Mouse (Mus musculus) limb, embryonic 11.5 days (tissue): ENCODE results near the gene Gm10799. TPM values are rescaled to one million over a fixed set of nuclear protein-coding genes. Genes with fewer than 3 reads are reported as not detected.

Experiments used
- ATAC-seq: fragments of 200-750 bp; cut with Nextera tagmentation; 2 replicates; pipeline ENCODE4 v1.8.0; 2017; ENCODE audit warnings: low read depth; ENCODE audit not compliant: insufficient number of reproducible peaks, low FRiP score, low TSS enrichment
- DNase-seq: peaks from one replicate; pipeline ENCODE4 v3.0.0-alpha.2; 2015; ENCODE audit warnings: low spot score
- H3K27ac ChIP-seq: fragments of 300-500 bp; sonication (generic); replicated peaks from 2 replicates; pipeline ENCODE4 v1.5.1; 2014; ENCODE audit warnings: low read depth, mild to moderate bottlenecking, low read length
- H3K27me3 ChIP-seq: fragments of 300-500 bp; sonication (generic); 2 replicates; pipeline ENCODE4 v1.6.1; 2014; ENCODE audit warnings: mild to moderate bottlenecking, low read length, mixed read lengths; ENCODE audit not compliant: control insufficient read depth, insufficient read depth
- H3K36me3 ChIP-seq: fragments of 300-500 bp; sonication (generic); 2 replicates; pipeline ENCODE4 v1.6.1; 2014; ENCODE audit warnings: mild to moderate bottlenecking, low read length, moderate library complexity, mixed read lengths; ENCODE audit not compliant: control insufficient read depth, insufficient read depth
- H3K4me1 ChIP-seq: fragments of 300-500 bp; sonication (generic); 2 replicates; pipeline ENCODE4 v1.6.1; 2014; ENCODE audit warnings: low read length, mixed read lengths; ENCODE audit not compliant: control insufficient read depth, insufficient read depth
- H3K4me2 ChIP-seq: fragments of 300-500 bp; sonication (generic); 2 replicates; pipeline ENCODE4 v1.6.1; 2014; ENCODE audit warnings: low read depth, mild to moderate bottlenecking, moderate library complexity; ENCODE audit not compliant: severe bottlenecking
- H3K4me3 ChIP-seq: fragments of 300-500 bp; sonication (generic); 2 replicates; pipeline ENCODE4 v1.5.1; 2014; ENCODE audit warnings: low read depth, low read length
- H3K9ac ChIP-seq: fragments of 300-500 bp; sonication (generic); 2 replicates; pipeline ENCODE4 v1.6.1; 2014; ENCODE audit warnings: mild to moderate bottlenecking, low read length
- H3K9me3 ChIP-seq: fragments of 300-500 bp; sonication (generic); 2 replicates; pipeline ENCODE4 v1.6.1; 2016; ENCODE audit warnings: low read length; ENCODE audit not compliant: control insufficient read depth
- WGBS: fragments of 180-500 bp; shearing (Covaris S2); extraction: QIAGEN DNeasy Blood & Tissue Kit; methylation state at CpG from one replicate; pipeline ENCODE4 v1.1.7; 2014; 5-methylcytosine and 5-hydroxymethylcytosine counted together
- polyA plus RNA-seq: library from polyadenylated mRNA; unstranded; fragments of >200 nt; fragmentation: Nextera tagmentation; extraction: Ambion mirVana; gene quantifications from 2 replicates; pipeline ENCODE4 v1.2.1, GENCODE M21; 2014

Gm10799 gene
- polyA plus RNA-seq, 1 experiment from 2014 or later, result not detected

GRCm38 (mm10) chr2:104060996-104061395, 7.4 kb downstream of the Gm10799 start:
- DNase-seq (no peak), ATAC-seq (no peak)
- Histone ChIP-seq H3K9ac (no peak overlapping the region), H3K27ac (no peak overlapping the region), H3K27me3 (no peaks in the 10 kb centered on the region), H3K36me3 (peaks cover 10% of the 10 kb centered on the region; the same call in 1 of the 2 replicates), H3K4me3 (no peak overlapping the region), H3K9me3 (no peaks in the 10 kb centered on the region), H3K4me1 (no peaks in the 10 kb centered on the region), H3K4me2 (no peak overlapping the region)
- 95% methylated on average over 6 of the region's 6 CpGs for WGBS

GRCm38 (mm10) chr2:104059786-104060185, 8.6 kb downstream of the Gm10799 start:
- H3K4me1 ChIP-seq, result no peaks in the 10 kb centered on the region
- no peak for DNase-seq
- H3K9me3 ChIP-seq, result no peaks in the 10 kb centered on the region
- H3K27me3 ChIP-seq, result no peaks in the 10 kb centered on the region
- no peak overlapping the region for H3K27ac ChIP-seq
- no peak overlapping the region for H3K9ac ChIP-seq
- peaks cover 12% of the 10 kb centered on the region; the same call in 1 of the 2 replicates for H3K36me3 ChIP-seq
- no peak overlapping the region for H3K4me3 ChIP-seq
- whole genome bisulfite sequencing, result 80% methylated on average over 10 of the region's 10 CpGs
- H3K4me2 ChIP-seq, result no peak overlapping the region
- ATAC-seq, result no peak

GRCm38 (mm10) chr2:104058954-104059353, 9.4 kb downstream of the Gm10799 start:
- H3K27ac ChIP-seq, result no peak overlapping the region
- DNase-seq (no peak), ATAC-seq (no peak)
- WGBS, result 90% methylated on average over 4 of the region's 4 CpGs
- no peak overlapping the region for H3K4me3 ChIP-seq
- H3K9ac ChIP-seq, result no peak overlapping the region
- H3K36me3 ChIP-seq, result peaks cover 12% of the 10 kb centered on the region; the same call in 1 of the 2 replicates
- no peaks in the 10 kb centered on the region for H3K4me1 ChIP-seq
- no peaks in the 10 kb centered on the region for H3K27me3 ChIP-seq
- H3K4me2 ChIP-seq, result no peak overlapping the region
- no peaks in the 10 kb centered on the region for H3K9me3 ChIP-seq

GRCm38 (mm10) chr2:104058381-104058780, 10.0 kb downstream of the Gm10799 start:
- Histone ChIP-seq H3K4me3 (no peak overlapping the region), H3K9ac (no peak overlapping the region), H3K27ac (no peak overlapping the region), H3K36me3 (peaks cover 12% of the 10 kb centered on the region; the same call in 1 of the 2 replicates), H3K9me3 (no peaks in the 10 kb centered on the region), H3K27me3 (no peaks in the 10 kb centered on the region), H3K4me1 (no peaks in the 10 kb centered on the region), H3K4me2 (no peak overlapping the region)
- 94% methylated on average over 1 of the region's 1 CpGs for WGBS
- DNase-seq (no peak), ATAC-seq (no peak)

GRCm38 (mm10) chr2:104044479-104045080, 23.8 kb downstream of the Gm10799 start:
- DNase-seq (no peak), ATAC-seq (no peak)
- no peak overlapping the region for H3K9ac ChIP-seq
- no peak overlapping the region for H3K4me3 ChIP-seq
- H3K36me3 ChIP-seq, result peaks cover 2% of the 10 kb centered on the region
- WGBS, result 86% methylated on average over 1 of the region's 1 CpGs
- H3K9me3 ChIP-seq, result no peaks in the 10 kb centered on the region
- H3K27ac ChIP-seq, result no peak overlapping the region
- H3K27me3 ChIP-seq, result no peaks in the 10 kb centered on the region
- no peak overlapping the region for H3K4me2 ChIP-seq
- no peaks in the 10 kb centered on the region for H3K4me1 ChIP-seq

GRCm38 (mm10) chr2:104043624-104044478, 24.5 kb downstream of the Gm10799 start:
- peaks cover 2% of the 10 kb centered on the region for H3K36me3 ChIP-seq
- no peak overlapping the region for H3K4me2 ChIP-seq
- no peaks in the 10 kb centered on the region for H3K4me1 ChIP-seq
- no peaks in the 10 kb centered on the region for H3K9me3 ChIP-seq
- H3K27me3 ChIP-seq, result no peaks in the 10 kb centered on the region
- no peak for DNase-seq
- no peak for ATAC-seq
- no peak overlapping the region for H3K27ac ChIP-seq
- 64% methylated on average over 5 of the region's 5 CpGs for WGBS
- no peak overlapping the region for H3K4me3 ChIP-seq
- no peak overlapping the region for H3K9ac ChIP-seq

GRCm38 (mm10) chr2:104042766-104043165, 25.6 kb downstream of the Gm10799 start:
- 95% methylated on average over 15 of the region's 15 CpGs for WGBS
- Histone ChIP-seq H3K4me1 (no peaks in the 10 kb centered on the region), H3K27me3 (no peaks in the 10 kb centered on the region), H3K9ac (no peak overlapping the region), H3K4me2 (no peak overlapping the region), H3K36me3 (peaks cover 2% of the 10 kb centered on the region), H3K4me3 (no peak overlapping the region), H3K27ac (no peak overlapping the region), H3K9me3 (no peaks in the 10 kb centered on the region)
- ATAC-seq, result no peak
- DNase-seq, result no peak

GRCm38 (mm10) chr2:104041632-104042031, 26.7 kb downstream of the Gm10799 start:
- H3K27me3 ChIP-seq, result no peaks in the 10 kb centered on the region
- no peak overlapping the region for H3K4me2 ChIP-seq
- DNase-seq (no peak), ATAC-seq (no peak)
- peaks cover 4% of the 10 kb centered on the region for H3K36me3 ChIP-seq
- WGBS, result 89% methylated on average over 5 of the region's 5 CpGs
- H3K4me1 ChIP-seq, result no peaks in the 10 kb centered on the region
- H3K4me3 ChIP-seq, result no peak overlapping the region
- H3K27ac ChIP-seq, result no peak overlapping the region
- H3K9me3 ChIP-seq, result no peaks in the 10 kb centered on the region
- H3K9ac ChIP-seq, result no peak overlapping the region
